Mouse (Mus musculus) kidney, postnatal 14 days (tissue): ENCODE data around the gene Dhx32.
"Not testable (repeated sequence)": the region's sequence is repeated elsewhere in the genome, so short reads cannot be mapped to it uniquely, and the experiment has no call there.

Experiments
- DNase-seq: peaks from one replicate; pipeline ENCODE4 v3.0.0; 2022; ENCODE audit warnings: mixed read lengths

Dhx32 gene

GRCm38 (mm10) chr7:133725571-133725970, 57.0 kb downstream of the Dhx32 start:
- DNase-seq: no peak

- DNase-seq: no peak
Observed at GRCm38 (mm10) chr7:133724844-133725243, 57.7 kb downstream of the Dhx32 start.

- no peak for DNase-seq
Observed at GRCm38 (mm10) chr7:133720616-133721015, 61.9 kb downstream of the Dhx32 start.

GRCm38 (mm10) chr7:133718580-133718979, 63.9 kb downstream of the Dhx32 start:
- DNase-seq: no peak

GRCm38 (mm10) chr7:133715387-133715786, 67.1 kb downstream of the Dhx32 start:
- no peak for DNase-seq

GRCm38 (mm10) chr7:133707301-133707700, 75.2 kb downstream of the Dhx32 start:
- DNase-seq: no peak

- DNase-seq: no peak
Observed at GRCm38 (mm10) chr7:133703906-133704305, 78.6 kb downstream of the Dhx32 start.

GRCm38 (mm10) chr7:133702333-133702732, 80.2 kb downstream of the Dhx32 start:
- no peak for DNase-seq

GRCm38 (mm10) chr7:133701366-133701765, 81.2 kb downstream of the Dhx32 start:
- no peak for DNase-seq

- no peak for DNase-seq
Observed at GRCm38 (mm10) chr7:133699885-133700284, 82.6 kb downstream of the Dhx32 start.

GRCm38 (mm10) chr7:133698021-133698709, 84.4 kb downstream of the Dhx32 start:
- DNase-seq: no peak

GRCm38 (mm10) chr7:133685644-133686043, 96.9 kb downstream of the Dhx32 start:
- not testable (repeated sequence) for DNase-seq

- DNase-seq: no peak
Observed at GRCm38 (mm10) chr7:133684701-133685100, 97.8 kb downstream of the Dhx32 start.

- no peak for DNase-seq
Observed at GRCm38 (mm10) chr7:133684110-133684509, 98.4 kb downstream of the Dhx32 start.

- no peak for DNase-seq
Observed at GRCm38 (mm10) chr7:133683626-133684025, 98.9 kb downstream of the Dhx32 start.

- no peak for DNase-seq
Observed at GRCm38 (mm10) chr7:133679961-133680360, 102.6 kb downstream of the Dhx32 start, which contains the start of gene Mmp21. Gene Mmp21, minus strand, starts transcription at chr7:133680061.

- DNase-seq: no peak
Observed at GRCm38 (mm10) chr7:133679439-133679838, 103.1 kb downstream of the Dhx32 start.

GRCm38 (mm10) chr7:133678716-133679115, 103.8 kb downstream of the Dhx32 start:
- no peak for DNase-seq

- no peak for DNase-seq
Observed at GRCm38 (mm10) chr7:133676002-133676401, 106.5 kb downstream of the Dhx32 start.
